13 mouse cellular contexts compared by ENCODE assay signal in genomic region chr7:34877820-34878219, GRCm38 (mm10). TPM values are rescaled to one million over a fixed set of nuclear protein-coding genes. Genes with fewer than 3 reads are reported as not detected.
DNase-seq lines count a peak whose midpoint lies in the region; TF ChIP-seq lines count a peak whose summit lies in the region.
"Had no signal": no experiment of that assay in that cellular context is flagged by ENCODE, and none has a peak within 500 bp of the region (broad histone marks: within the 10 kb centered on the region; RNA-seq: fewer than 3 reads in every experiment).

No protein-coding gene starts in this region.

- TF ChIP-seq POLR2A in brain, embryonic 14.5 days (IDR thresholded peaks at IDR 0.05; ENCODE audit: borderline replicate concordance, extremely low read depth, insufficient read depth, insufficient read length, poor library complexity, severe bottlenecking): no peak

- TF ChIP-seq CTCF in brain, embryonic 14.5 days (IDR thresholded peaks at IDR 0.05; ENCODE audit: borderline replicate concordance, extremely low read depth, insufficient read depth, insufficient read length): no peak

- intact Hi-C loops in gastrocnemius, postnatal 14 days (cut with DNase I; ENCODE audit: low total_unique reads): no loop called here

- peak; percentile 15 for DNase-seq in gastrocnemius, adult 18-20 months (ENCODE audit: low spot score)
- DNase-seq in gastrocnemius, postnatal 14 days: no peak
- DNase-seq in retina, postnatal 1 day: peak; percentile 60
- no peak for DNase-seq in retina, embryonic 14.5 days (ENCODE audit: low spot score)
- peak; percentile 61 for DNase-seq in brain, embryonic 14.5 days (ENCODE audit: low read depth)
- peak; percentile 11 to 17 for DNase-seq in layer of hippocampus, postnatal 36 days
- DNase-seq in kidney, adult 11 months: no peak
- DNase-seq: cerebellum, adult 9-11 months; heart, postnatal 10 days; kidney, adult 8-10 months; liver, postnatal 0 days; lung, postnatal 36 days; thymus, postnatal 36 days had no signal

RNA-seq across cellular contexts. Expression of gene Pepd, which starts 34.4 kb away (rescaled TPM):
- total RNA-seq in gastrocnemius, adult 18-20 months (2021): 10 to 100 TPM; 26.5 to 27.3 TPM
- 10 to 100 TPM; 25.4 to 27.0 TPM for total RNA-seq in gastrocnemius, postnatal 14 days (2021)
- polyA plus RNA-seq in brain, embryonic 14.5 days (2012; rRNA removed): 41.6 and 46.9 TPM in 2 replicates
- total RNA-seq in layer of hippocampus, postnatal 36 days (2021): 10 to 100 TPM; 33.2 to 33.6 TPM

Comparison
In these comparisons a context has a peak if more than half of its experiments do, and no peak if none do; other contexts are left out.
1. DNase-seq: peak in gastrocnemius, adult 18-20 months (single experiment), retina, postnatal 1 day (single experiment), brain, embryonic 14.5 days (single experiment) and layer of hippocampus, postnatal 36 days (2 of 2); none in gastrocnemius, postnatal 14 days (single experiment), retina, embryonic 14.5 days (single experiment) and kidney, adult 11 months (single experiment).